Mouse (Mus musculus) embryonic fibroblast, embryonic 13.5 days (primary cell): Measurements from ENCODE around the gene Cnpy2.
"Not testable (repeated sequence)": the region's sequence is repeated elsewhere in the genome, so short reads cannot be mapped to it uniquely, and the experiment has no call there.

Source experiments
- CTCF ChIP-seq: IDR thresholded peaks from 2 replicates; pipeline ENCODE4 v1.5.1; 2011; ENCODE audit warnings: mild to moderate bottlenecking, control low read depth, low read length, moderate library complexity, borderline replicate concordance; ENCODE audit not compliant: insufficient read depth
- POLR2A ChIP-seq: IDR thresholded peaks from 2 replicates; pipeline ENCODE4 v1.6.1; 2011; ENCODE audit warnings: low read depth, mild to moderate bottlenecking, control low read depth, low read length, moderate library complexity

DNA sequence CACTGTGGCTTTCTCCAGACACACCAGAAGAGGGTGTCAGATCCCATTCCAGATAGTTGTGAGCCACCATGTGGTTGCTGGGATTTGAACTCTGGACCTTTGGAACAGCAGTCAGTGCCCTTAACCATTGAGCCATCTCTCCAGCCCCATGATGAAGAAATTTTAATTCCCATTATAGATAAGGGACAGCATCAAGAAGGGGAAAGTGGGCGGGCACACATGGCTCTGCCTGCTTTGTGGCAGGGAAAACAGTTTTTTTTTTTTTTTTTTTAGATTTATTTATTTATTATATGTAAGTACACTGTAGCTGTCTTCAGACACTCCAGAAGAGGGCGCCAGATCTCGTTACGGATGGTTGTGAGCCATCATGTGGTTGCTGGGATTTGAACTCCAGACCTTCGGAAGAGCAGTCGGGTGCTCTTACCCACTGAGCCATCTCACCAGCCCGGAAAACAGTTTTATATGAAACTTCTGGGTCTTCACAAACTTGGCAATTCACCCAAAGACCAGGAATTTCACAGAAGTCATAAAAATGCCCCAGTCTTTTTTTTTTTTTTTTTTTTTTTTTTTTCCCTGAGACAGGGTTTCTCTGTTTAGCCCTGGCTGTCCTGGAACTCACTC, 49.3 kb upstream of the Cnpy2 start:
- TF ChIP-seq CTCF, POLR2A: not testable (repeated sequence)
